Mouse (Mus musculus) liver, adult (tissue): Measurements from ENCODE around the gene Srr.

Experiments
- GATA4 ChIP-seq: IDR thresholded peaks from 2 replicates; pipeline ENCODE4 v1.6.1; 2014; ENCODE audit warnings: mild to moderate bottlenecking, low read length; ENCODE audit not compliant: insufficient replicate concordance

Srr gene

GRCm38 (mm10) chr11:74925577-74926387 is at the start of gene Srr, which contains the start of gene Smg6:
TSS of gene Srr (minus strand) at chr11:74925948.
TSS of gene Smg6 (plus strand) at chr11:74925823.
- no peak for TF ChIP-seq GATA4

DNA sequence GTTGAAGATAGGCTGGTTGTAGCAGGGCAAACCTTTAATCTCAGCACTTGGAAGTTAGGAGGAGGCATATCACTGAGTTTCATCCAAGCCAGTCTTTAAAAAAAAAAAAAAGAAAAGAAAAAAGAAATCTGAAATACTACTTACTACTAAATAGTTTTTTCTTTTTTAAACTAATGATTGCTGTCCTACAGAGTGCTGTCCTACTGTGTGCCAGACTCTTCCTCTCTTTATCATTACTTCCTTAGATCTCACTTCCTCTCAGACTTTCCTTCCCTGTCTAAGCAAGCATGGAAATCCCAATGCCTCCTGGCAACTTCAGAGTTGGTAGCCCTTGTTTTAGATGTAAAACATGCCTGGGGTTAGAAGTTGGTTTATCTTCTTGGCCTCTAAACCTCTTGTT is 48.9 kb upstream of the Srr start:
- no peak for TF ChIP-seq GATA4

DNA sequence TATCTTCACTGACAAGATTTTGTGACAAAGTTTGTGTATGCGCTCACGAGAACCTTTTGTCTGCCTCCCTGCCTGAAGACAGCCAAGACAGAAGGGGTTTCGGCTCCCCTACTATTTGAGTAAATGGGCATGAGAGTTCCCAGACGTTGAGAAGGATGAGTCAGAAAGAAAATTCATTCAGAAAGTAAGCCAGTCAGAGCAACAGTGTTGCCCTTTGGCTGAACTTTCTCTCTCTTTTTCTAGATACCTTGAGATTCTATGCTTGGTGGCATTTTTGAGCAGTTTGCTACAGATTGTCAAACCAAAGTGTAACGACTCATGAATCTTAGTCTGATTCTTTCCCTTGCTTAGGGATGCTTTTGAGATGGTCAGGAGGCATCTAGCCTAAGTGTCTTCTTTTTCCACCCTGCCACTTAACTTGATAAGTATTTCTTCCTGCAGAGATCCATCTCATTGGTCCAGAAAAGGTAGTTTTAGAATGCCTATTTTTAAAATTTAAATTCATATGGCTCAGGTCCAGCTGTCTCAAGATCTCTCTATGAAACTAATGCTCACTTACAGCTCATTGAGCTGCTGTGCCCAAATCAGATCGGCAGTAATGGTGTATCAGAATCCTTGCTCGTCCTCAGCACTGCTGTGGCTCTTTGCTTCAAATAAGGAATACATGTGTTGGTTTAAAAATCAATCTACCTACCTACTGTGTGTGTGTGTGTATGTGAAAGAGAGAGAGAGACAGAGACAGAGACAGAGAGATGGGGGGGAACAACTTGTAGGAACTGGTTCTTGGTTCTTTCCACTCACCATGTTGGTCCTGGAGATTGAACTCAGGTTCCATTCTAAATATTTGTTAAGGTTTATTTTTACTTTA is 47.8 kb upstream of the Srr start:
- TF ChIP-seq GATA4, result no peak

DNA sequence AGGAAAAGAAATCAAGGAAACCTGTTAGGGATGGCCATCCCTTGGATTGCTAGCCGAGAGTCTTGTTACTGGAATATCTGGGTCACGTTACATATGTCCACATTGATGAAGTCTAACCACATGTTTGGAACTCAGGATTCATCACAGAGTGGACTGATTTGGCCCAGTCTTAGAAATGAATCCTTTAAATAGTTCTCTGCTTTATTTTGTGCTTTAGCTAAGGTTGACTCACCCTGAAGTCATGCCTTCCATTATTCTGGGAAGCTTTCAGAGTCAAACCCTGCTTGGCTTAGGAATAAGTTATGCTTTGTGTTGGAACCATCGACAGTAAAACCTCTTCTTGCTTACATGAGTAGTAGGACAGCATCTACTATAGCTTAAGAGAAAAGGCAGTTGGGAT is 39.8 kb upstream of the Srr start:
- no peak for TF ChIP-seq GATA4

GRCm38 (mm10) chr11:74962846-74963407 is 37.2 kb upstream of the Srr start:
- TF ChIP-seq GATA4, result no peak

DNA sequence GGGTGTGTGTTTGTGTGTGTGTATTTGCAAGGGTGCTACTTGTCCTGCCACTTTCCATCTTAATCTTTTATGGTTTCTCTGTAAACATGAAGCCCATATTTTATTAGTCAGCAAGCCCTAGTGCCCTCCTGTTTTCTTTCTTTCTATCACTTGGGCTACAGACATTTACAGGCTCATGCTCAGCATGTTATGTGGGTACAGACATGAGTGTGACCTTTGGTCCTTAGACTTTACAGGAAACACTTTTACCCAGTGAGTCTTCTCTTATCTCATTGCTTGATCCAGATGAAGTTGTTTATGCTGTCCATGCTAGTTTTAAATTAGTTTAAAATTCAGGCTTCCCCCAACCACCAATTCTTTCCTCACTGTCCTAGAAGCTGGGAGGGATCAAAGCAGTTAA is 36.2 kb upstream of the Srr start:
- TF ChIP-seq GATA4, result no peak

GRCm38 (mm10) chr11:74960031-74960551 is 34.3 kb upstream of the Srr start:
- TF ChIP-seq GATA4, result no peak

- no peak for TF ChIP-seq GATA4
Measured at GRCm38 (mm10) chr11:74959501-74959900, 33.8 kb upstream of the Srr start.

GRCm38 (mm10) chr11:74957600-74957999 is 31.9 kb upstream of the Srr start:
- TF ChIP-seq GATA4, result no peak

- TF ChIP-seq GATA4, result no peak
Measured at GRCm38 (mm10) chr11:74956006-74956405, 30.3 kb upstream of the Srr start.

DNA sequence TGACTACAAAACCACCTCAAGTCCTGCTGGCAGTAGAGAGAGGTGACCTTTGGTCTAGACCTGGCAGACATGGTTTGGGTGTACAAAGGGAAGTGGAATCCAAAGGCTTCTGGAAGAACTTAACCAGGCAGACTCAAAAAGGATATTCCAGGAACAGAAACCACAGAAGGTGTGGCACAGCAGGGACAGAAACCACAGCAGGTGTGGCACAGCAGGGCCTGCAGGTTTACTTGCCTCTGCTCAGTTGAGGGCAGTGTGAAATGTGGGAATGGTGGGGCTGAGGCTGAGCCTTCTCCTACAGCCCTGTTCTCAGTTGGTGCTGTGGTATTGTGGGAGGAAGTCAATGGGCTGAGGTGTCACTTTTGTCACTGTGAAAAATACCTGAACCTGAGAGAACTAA is 29.2 kb upstream of the Srr start:
- no peak for TF ChIP-seq GATA4

DNA sequence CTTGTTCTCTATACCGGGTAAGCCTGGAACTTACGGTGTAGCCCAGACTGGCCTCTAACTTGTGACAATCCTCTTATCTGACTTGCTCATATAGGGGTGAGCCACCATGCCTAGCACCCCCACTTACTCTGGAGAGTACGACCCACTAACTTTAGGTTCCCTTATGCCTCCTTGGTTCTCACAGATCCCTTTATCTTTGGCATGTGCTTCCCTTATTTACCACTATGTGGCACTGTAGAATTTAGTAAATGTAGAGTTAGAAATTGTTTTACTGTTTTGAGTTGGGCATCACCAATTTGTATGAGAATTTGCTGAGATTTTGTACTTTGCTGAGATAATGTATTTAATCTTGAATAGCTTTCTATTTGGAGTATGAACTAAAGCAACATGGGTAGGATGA is 20.6 kb upstream of the Srr start:
- TF ChIP-seq GATA4, result no peak

DNA sequence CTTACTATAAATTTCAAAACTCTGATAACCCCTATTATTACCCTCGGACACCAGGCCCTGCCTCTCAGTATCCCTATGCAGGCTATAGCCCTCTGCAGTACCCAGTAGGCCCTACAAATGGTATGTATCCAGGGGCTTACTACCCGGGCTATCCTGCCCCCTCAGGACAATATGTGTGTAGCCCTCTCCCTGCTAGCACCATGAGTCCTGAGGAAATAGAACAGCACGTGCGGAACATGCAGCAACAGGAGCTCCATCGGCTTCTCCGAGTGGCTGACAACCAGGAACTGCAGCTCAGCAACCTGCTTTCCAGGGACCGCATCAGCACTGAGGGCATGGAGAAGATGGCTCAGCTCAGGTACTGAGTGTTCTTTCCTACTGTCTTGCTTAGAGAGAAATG is 4.6 kb upstream of the Srr start:
- TF ChIP-seq GATA4, result no peak

GRCm38 (mm10) chr11:74929111-74929510 is 3.4 kb upstream of the Srr start:
- no peak for TF ChIP-seq GATA4

DNA sequence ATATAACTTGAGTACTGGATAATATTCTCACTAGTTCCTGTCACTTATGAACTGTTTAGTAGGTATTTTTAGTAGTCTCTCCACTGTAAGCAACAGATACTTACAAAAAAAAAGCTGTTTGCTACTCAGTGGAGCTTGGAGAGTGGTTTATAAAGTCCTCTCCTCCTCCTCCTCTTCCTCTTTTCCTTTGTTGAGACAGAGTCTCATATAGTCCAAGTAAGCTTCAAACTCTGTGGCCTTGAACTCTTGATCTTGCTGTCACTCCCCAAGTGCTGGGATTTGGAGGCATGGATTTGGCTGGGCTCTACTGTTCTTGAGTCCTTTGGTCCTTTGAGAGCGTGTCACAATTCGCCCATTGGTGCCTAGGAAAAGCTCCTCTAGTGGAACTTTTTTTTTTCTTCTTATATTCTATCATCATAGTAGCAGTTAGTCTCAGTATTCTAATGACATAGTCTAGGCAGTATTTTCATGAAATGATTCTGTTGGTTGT is 1.5 kb upstream of the Srr start:
- TF ChIP-seq GATA4, result no peak
